Mouse (Mus musculus): ENCODE measurements around the gene Tns1.

DNA sequence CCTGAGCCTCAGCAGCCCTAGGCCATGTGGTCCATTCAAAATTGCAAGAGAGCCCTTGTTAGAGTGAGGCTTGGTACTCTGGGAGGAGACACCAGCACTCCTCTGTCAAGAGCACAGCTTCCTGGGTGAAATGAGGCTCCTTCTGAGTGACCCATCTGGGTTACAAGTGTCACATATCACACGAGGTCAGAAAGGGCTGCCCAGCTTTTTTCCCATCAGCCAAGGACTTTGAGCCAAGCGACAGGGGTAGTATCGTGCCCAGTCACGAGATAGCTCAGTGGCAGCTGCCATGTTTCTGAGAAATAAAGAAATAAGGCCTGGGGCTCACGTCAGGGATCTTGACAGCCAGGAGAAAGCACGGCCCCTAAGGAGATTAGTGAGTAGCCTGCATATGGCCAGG is 186.4 kb downstream of the Tns1 start:
- TF ChIP-seq CTCF (IDR thresholded peaks at IDR 0.05; ENCODE audit: borderline replicate concordance, control insufficient read depth, extremely low read depth, insufficient read depth, low read length, poor library complexity) (no peak), POLR2A (IDR thresholded peaks at IDR 0.05; ENCODE audit: control insufficient read depth, extremely low read depth, insufficient read depth, low read length, poor library complexity) (no peak)
